Mouse (Mus musculus) neural tube, embryonic 11.5 days (tissue): ENCODE data around the gene Asap3. TPM values are rescaled to one million over a fixed set of nuclear protein-coding genes. Genes with fewer than 3 reads are reported as not detected.

ENCODE experiments used
- ATAC-seq: fragments of 200-750 bp; cut with Nextera tagmentation; 2 replicates; pipeline ENCODE4 v1.8.0; 2017; ENCODE audit warnings: moderate number of reproducible peaks, mild to moderate bottlenecking, moderate TSS enrichment, moderate library complexity; ENCODE audit not compliant: insufficient read depth, low FRiP score, low TSS enrichment
- DNase-seq: peaks from one replicate; pipeline ENCODE4 v3.0.0-alpha.2; 2015; ENCODE audit warnings: low spot score
- H3K27ac ChIP-seq: fragments of 300-500 bp; sonication (generic); 2 replicates; pipeline ENCODE4 v1.5.1; 2014; ENCODE audit warnings: low read depth, mild to moderate bottlenecking, low read length
- H3K27me3 ChIP-seq: fragments of 300-500 bp; sonication (generic); 2 replicates; pipeline ENCODE4 v1.6.1; 2014; ENCODE audit warnings: mild to moderate bottlenecking, low read length, mixed read lengths; ENCODE audit not compliant: control insufficient read depth, insufficient read depth
- H3K36me3 ChIP-seq: fragments of 300-500 bp; sonication (generic); 2 replicates; pipeline ENCODE4 v1.6.1; 2014; ENCODE audit warnings: mild to moderate bottlenecking, low read length, moderate library complexity, mixed read lengths; ENCODE audit not compliant: control insufficient read depth, insufficient read depth
- H3K4me1 ChIP-seq: fragments of 300-500 bp; sonication (generic); 2 replicates; pipeline ENCODE4 v1.6.1; 2014; ENCODE audit warnings: low read length, mixed read lengths; ENCODE audit not compliant: control insufficient read depth, insufficient read depth
- H3K4me2 ChIP-seq: fragments of 300-500 bp; sonication (generic); 2 replicates; pipeline ENCODE4 v1.6.1; 2014; ENCODE audit warnings: low read depth, mild to moderate bottlenecking, moderate library complexity
- H3K4me3 ChIP-seq: fragments of 300-500 bp; sonication (generic); 2 replicates; pipeline ENCODE4 v1.5.1; 2014; ENCODE audit warnings: low read depth, low read length
- H3K9ac ChIP-seq: fragments of 300-500 bp; sonication (generic); 2 replicates; pipeline ENCODE4 v1.6.1; 2014; ENCODE audit warnings: mild to moderate bottlenecking, low read length
- H3K9me3 ChIP-seq: fragments of 300-500 bp; sonication (generic); 2 replicates; pipeline ENCODE4 v1.6.1; 2016; ENCODE audit warnings: low read length; ENCODE audit not compliant: control insufficient read depth
- WGBS: fragments of 180-500 bp; shearing (Covaris S2); extraction: QIAGEN DNeasy Blood & Tissue Kit; methylation state at CpG from one replicate; pipeline ENCODE4 v1.1.7; 2014; 5-methylcytosine and 5-hydroxymethylcytosine counted together
- polyA plus RNA-seq: library from polyadenylated mRNA; unstranded; fragments of >200 nt; fragmentation: Nextera tagmentation; extraction: Ambion mirVana; gene quantifications from 2 replicates; pipeline ENCODE4 v1.2.1, GENCODE M21; 2014

Asap3 gene
- polyA plus RNA-seq, 1 experiment from 2014 or later = 7.5 TPM

DNA sequence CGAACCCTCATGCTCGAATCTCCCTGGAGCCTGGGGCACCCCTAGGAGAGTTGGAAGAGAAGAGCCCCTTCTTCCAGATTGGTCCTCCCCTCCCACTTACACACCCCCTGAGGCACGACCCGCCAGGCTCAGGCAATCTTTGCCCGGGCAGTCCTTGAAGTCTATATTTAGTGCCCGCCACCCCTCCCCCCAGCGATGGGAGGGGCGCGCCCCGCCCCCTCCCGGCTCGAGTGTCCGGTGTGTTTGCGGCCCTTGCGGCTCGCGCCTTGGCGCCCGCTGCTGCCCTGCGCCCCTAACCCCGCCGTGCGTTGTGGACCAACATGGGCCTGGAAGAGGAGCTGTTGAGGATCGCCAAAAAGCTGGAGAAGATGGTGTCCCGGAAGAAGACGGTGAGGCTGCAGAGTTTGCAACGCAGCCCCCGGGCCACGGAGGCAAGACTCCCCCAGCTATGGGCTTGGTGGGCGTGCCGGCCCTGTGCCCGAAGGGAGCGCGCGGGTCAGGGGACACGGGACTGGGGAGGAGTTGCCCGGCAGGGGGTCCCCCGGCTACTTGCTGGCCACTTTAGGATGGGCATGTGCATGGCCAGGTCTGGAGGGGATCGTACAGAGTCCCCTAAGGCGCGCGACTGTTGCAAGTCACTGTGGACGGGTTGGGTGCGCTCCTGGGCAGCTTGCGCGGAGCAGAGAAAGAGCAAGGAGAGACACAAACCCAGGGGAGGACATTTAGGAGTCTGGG is 41.7 kb downstream of the Asap3 start, which contains the start of gene Tcea3:
Gene Tcea3, plus strand, starts transcription at position 1 of the 735 bp plus-strand sequence.
- peak; percentile 45 for DNase-seq
- under 1% methylated on average over 46 of the region's 46 CpGs for WGBS
- 0 out of 2 replicates have a peak, but pooled peaks cover 2% of the 10 kb centered on the region for H3K36me3 ChIP-seq
- H3K4me3 ChIP-seq = peak within 1 kb of the TSS; percentile 33
- peaks cover 31% of the 10 kb centered on the region for H3K4me1 ChIP-seq
- H3K27ac ChIP-seq = no peak within 1 kb of the TSS
- H3K27me3 ChIP-seq = peaks cover 43% of the 10 kb centered on the region
- H3K9me3 ChIP-seq = no peaks in the 10 kb centered on the region
- ATAC-seq = no peak
- H3K4me2 ChIP-seq = peak within 1 kb of the TSS; percentile 90
- peak within 1 kb of the TSS; percentile 36; the same call in 1 of the 2 replicates for H3K9ac ChIP-seq

DNA sequence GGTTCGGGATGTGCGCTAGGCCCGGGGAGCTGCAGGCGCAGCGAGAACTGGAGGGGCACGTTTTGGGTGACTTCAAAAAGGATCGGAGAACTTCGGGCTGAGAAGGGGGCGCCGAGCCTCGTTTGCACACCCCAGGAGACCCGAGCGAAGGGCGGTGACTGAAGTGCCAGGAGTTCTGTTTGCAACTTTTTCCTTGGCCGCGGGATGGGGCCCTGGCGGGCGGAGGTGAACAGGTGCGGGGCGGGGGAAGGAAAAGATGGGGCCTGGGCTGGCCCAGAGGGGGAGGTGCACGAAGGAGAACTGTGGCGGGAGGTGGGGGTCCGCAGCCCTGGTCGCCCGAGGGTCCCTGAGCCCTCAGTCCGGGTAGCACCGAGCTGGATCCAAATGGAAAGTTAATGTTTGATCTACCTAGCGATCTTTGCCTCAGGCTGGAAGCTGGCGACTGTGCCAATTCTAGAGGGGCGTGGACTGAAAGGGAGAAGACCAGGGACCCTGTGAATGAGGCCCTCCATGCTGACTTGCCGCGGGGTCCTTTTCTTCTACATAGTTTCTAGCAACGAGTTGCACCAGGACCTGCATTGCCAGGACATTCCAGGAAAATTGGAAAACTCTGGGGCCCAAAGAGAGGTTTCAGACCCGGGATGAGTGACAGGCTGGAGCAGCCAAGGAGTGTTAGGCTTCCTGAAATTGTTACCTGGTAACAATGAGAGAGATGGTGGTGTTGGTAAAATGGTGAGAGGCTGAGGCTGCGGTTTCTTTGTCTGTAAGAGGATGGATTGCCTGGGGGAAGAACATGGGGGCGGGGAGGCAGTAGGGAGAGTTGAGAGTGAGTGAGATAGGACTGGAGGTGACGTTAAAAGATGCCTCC is 42.5 kb downstream of the Asap3 start:
- DNase-seq (no peak), ATAC-seq (no peak)
- under 1% methylated on average over 37 of the region's 37 CpGs for whole genome bisulfite sequencing

DNA sequence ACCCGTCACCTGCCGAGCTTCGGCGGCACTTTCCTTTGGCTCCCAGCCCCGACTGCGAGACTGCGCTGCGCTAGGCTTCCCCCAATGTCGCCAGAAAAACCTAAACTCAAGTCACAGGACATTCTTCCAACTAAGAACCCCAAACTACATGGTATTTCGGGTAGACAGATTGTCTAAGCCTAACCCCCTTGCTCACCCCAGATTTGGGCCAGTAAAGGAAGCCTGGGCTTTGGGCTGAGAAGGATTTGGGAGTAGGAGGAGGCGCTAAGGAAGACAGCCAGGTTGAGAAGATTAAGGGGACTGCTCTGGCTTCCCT is 43.1 kb downstream of the Asap3 start:
- Histone ChIP-seq H3K27ac (no peak overlapping the region), H3K4me3 (no peak overlapping the region), H3K4me1 (peaks cover 31% of the 10 kb centered on the region), H3K9ac (no peak overlapping the region), H3K36me3 (no peaks in the 10 kb centered on the region), H3K9me3 (no peaks in the 10 kb centered on the region), H3K27me3 (peaks cover 43% of the 10 kb centered on the region), H3K4me2 (no peak overlapping the region)
- 5% methylated on average over 11 of the region's 11 CpGs for WGBS
- no peak for DNase-seq
- ATAC-seq = no peak

More for the DNA sequence above, 42.5 kb downstream of the Asap3 start:
- H3K4me1 ChIP-seq = peaks cover 31% of the 10 kb centered on the region
- H3K27me3 ChIP-seq = peaks cover 43% of the 10 kb centered on the region
- no peaks in the 10 kb centered on the region for H3K9me3 ChIP-seq
- H3K27ac ChIP-seq = no peak overlapping the region
- peak overlapping the region; percentile 33 for H3K4me3 ChIP-seq
- H3K9ac ChIP-seq = peak overlapping the region; percentile 36; the same call in 1 of the 2 replicates
- H3K36me3 ChIP-seq = 0 out of 2 replicates have a peak, but pooled peaks cover 2% of the 10 kb centered on the region
- peak overlapping the region; percentile 90 for H3K4me2 ChIP-seq

DNA sequence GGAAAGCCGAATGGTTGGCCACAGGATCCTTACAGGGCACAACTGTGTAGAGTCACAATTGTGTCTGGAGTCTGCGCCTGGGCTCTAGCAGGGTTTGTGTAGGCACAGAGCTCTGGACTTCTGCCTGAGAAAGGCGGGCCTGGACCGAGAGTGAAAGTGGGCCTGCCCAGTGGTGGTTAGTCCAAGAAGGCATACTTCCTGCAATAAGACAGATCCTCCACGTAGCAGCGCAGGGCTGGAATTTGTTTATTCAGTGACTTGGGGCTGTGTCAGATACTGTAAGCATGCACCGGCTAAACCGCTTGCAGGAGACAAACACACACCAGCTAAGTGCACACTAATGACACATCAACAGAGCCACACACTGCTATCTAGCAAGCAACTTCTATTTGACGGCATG is 43.6 kb downstream of the Asap3 start:
- Histone ChIP-seq H3K9me3 (no peaks in the 10 kb centered on the region), H3K27ac (no peak overlapping the region), H3K4me3 (no peak overlapping the region), H3K36me3 (no peaks in the 10 kb centered on the region), H3K4me2 (no peak overlapping the region), H3K9ac (no peak overlapping the region), H3K27me3 (peaks cover 43% of the 10 kb centered on the region), H3K4me1 (peaks cover 31% of the 10 kb centered on the region)
- DNase-seq = no peak
- 56% methylated on average over 9 of the region's 9 CpGs for WGBS
- ATAC-seq = no peak

DNA sequence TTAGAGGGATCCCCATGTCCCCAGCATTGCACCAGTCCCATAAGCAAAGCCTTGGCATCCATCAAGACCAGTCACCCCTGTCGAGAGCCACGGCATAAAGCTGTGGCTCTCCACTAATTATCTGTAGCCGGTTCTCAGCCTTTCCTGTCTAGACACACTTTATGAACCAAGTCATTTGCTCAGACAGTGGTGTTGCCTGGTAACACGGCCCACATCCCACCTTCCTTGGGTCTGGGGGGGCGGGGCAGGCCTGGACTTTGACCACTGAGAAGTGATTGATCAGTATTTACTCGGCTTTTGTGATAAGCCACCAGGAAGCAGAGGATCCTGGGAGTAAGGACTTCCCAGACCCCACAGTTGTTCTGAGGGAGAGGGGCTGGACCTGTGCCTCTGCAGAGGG is 49.8 kb downstream of the Asap3 start:
- WGBS = 44% methylated on average over 6 of the region's 6 CpGs
- Histone ChIP-seq H3K4me1 (no peaks in the 10 kb centered on the region; the same call in 1 of the 2 replicates), H3K4me3 (no peak overlapping the region), H3K9ac (no peak overlapping the region), H3K27ac (no peak overlapping the region), H3K4me2 (no peak overlapping the region), H3K36me3 (no peaks in the 10 kb centered on the region), H3K27me3 (no peaks in the 10 kb centered on the region), H3K9me3 (no peaks in the 10 kb centered on the region)
- ATAC-seq (no peak), DNase-seq (peak; percentile 28)

DNA sequence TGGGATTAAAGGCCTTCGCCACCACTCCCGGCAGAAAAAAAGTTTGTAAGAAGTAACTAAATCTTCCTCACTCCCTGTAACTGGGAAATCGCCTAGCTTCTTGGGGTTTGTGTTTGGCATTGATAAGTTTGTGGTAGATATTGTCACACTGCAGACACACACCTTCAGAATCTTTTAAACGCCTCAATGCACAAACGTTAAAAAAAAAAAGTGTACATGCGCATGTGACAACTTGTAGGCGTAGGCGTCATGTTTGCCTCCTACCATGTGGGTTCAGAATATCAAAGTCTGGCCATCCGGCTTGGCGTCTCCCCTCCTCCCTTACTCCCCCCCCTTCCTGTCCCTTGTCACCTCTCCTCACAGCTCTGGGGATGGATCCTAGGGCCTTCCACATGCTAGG is 50.5 kb downstream of the Asap3 start:
- DNase-seq = peak; percentile 5
- no peaks in the 10 kb centered on the region for H3K9me3 ChIP-seq
- WGBS = 75% methylated on average over 10 of the region's 10 CpGs
- no peak overlapping the region for H3K4me2 ChIP-seq
- H3K4me3 ChIP-seq = no peak overlapping the region
- no peak overlapping the region for H3K27ac ChIP-seq
- H3K4me1 ChIP-seq = no peaks in the 10 kb centered on the region; the same call in 1 of the 2 replicates
- H3K9ac ChIP-seq = no peak overlapping the region
- H3K27me3 ChIP-seq = no peaks in the 10 kb centered on the region
- no peak for ATAC-seq
- H3K36me3 ChIP-seq = no peaks in the 10 kb centered on the region

DNA sequence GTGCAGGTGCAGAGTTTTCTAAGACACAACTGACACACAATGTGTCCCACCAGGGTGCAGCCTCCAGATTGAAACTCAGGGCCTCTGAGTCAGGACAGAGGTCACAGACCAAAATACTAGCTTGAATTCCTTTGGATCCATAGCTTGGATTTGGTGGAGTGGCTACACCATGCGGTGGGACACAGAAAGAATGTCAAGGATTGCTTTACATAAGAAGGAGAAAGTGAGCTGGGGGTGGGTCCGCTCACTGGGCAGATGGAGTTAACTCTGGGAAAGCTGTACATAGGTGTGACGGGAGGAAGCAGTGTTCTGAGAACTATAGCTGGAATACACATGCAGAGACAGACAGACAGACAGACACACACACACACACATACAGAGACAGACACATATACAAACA is 53.8 kb downstream of the Asap3 start:
- H3K9me3 ChIP-seq = no peaks in the 10 kb centered on the region
- DNase-seq = peak; percentile 8
- no peak overlapping the region for H3K27ac ChIP-seq
- no peaks in the 10 kb centered on the region for H3K36me3 ChIP-seq
- H3K4me3 ChIP-seq = no peak overlapping the region
- H3K4me1 ChIP-seq = no peaks in the 10 kb centered on the region
- no peak for ATAC-seq
- H3K9ac ChIP-seq = no peak overlapping the region
- H3K4me2 ChIP-seq = no peak overlapping the region
- WGBS = 62% methylated on average over 3 of the region's 3 CpGs
- H3K27me3 ChIP-seq = no peaks in the 10 kb centered on the region

DNA sequence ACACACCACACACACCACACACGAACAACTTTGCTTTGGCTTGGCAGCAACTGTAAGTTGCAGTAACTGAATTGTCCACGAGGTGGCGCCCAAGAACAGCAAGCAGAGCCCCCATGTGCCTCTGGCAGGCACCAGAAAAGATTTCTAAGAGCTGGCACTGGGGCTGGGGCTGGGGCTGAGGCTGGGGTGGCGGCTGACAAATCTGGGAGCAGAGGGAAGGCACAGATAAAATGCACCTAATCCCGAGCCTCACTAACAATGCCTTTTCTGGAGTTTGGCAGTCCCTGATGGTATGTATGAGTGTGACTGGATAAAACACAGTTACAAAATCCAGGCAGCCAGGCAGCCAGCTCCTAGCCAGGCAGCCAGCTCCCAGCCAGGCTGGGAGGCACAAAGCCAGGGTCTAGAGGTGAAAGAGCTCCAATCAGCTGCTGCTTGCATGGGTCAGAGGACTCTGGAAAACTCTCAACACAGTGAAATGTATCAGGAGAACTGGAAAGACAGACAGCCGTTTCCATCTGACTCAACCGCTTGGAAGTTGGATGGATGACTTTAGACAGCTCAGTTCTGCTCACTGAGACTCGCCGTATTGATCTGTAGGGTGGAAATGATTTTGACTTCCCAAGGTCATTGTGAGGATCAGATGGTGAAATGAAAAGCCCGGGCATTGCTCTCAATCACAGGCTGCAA is 54.5 kb downstream of the Asap3 start:
- Histone ChIP-seq H3K4me3 (no peak overlapping the region), H3K4me1 (no peaks in the 10 kb centered on the region), H3K9me3 (no peaks in the 10 kb centered on the region), H3K36me3 (no peaks in the 10 kb centered on the region), H3K9ac (no peak overlapping the region), H3K4me2 (no peak overlapping the region), H3K27ac (no peak overlapping the region), H3K27me3 (no peaks in the 10 kb centered on the region)
- DNase-seq (peak; percentile 82), ATAC-seq (no peak)
- 52% methylated on average over 10 of the region's 10 CpGs for WGBS
